Mouse (Mus musculus): Measurements from ENCODE around the gene Mrps12.

Gene Mrps12

GRCm38 (mm10) chr7:28761907-28762306 is 20.3 kb upstream of the Mrps12 start:
- in situ Hi-C loops (cut with MboI, MseI): loop anchor here (5.0 kb wide), 1 partner anchor 1780 kb away; no protein-coding TSS in a partner anchor

GRCm38 (mm10) chr7:28758623-28759022 is 17.0 kb upstream of the Mrps12 start:
- in situ Hi-C loops (cut with MboI, MseI): no loop called here

- in situ Hi-C loops (cut with MboI, MseI): no loop called here
Observed at GRCm38 (mm10) chr7:28756079-28756478, 14.5 kb upstream of the Mrps12 start, which contains the start of gene Ccer2. Gene Ccer2, plus strand, starts transcription at chr7:28756174.

GRCm38 (mm10) chr7:28749935-28750334 is 8.3 kb upstream of the Mrps12 start:
- in situ Hi-C loops (cut with MboI, MseI): no loop called here

GRCm38 (mm10) chr7:28741368-28741708 is 282 bp downstream of the Mrps12 start:
- in situ Hi-C loops (cut with MboI, MseI): no loop called here

GRCm38 (mm10) chr7:28740949-28741348 is 671 bp downstream of the Mrps12 start:
- in situ Hi-C loops (cut with MboI, MseI): no loop called here

GRCm38 (mm10) chr7:28739829-28740228 is 1.8 kb downstream of the Mrps12 start:
- in situ Hi-C loops (cut with MboI, MseI): no loop called here

GRCm38 (mm10) chr7:28735701-28736100 is 5.9 kb downstream of the Mrps12 start:
- in situ Hi-C loops (cut with MboI, MseI): no loop called here

- in situ Hi-C loops (cut with MboI, MseI): no loop called here
Observed at GRCm38 (mm10) chr7:28733211-28733610, 8.4 kb downstream of the Mrps12 start.

- in situ Hi-C loops (cut with MboI, MseI): no loop called here
Observed at GRCm38 (mm10) chr7:28732341-28733142, 9.1 kb downstream of the Mrps12 start.

- in situ Hi-C loops (cut with MboI, MseI): loop anchor here (5.0 kb wide), 1 partner anchor 120 kb away; no protein-coding TSS in a partner anchor
Observed at GRCm38 (mm10) chr7:28727649-28728340, 13.8 kb downstream of the Mrps12 start.

GRCm38 (mm10) chr7:28726600-28726999 is 15.0 kb downstream of the Mrps12 start:
- in situ Hi-C loops (cut with MboI, MseI): loop anchor here (5.0 kb wide), 1 partner anchor 119 kb away; no protein-coding TSS in a partner anchor

GRCm38 (mm10) chr7:28724613-28725012 is 17.0 kb downstream of the Mrps12 start:
- in situ Hi-C loops (cut with MboI, MseI): loop anchor here (5.0 kb wide), 1 partner anchor 117 kb away; no protein-coding TSS in a partner anchor

GRCm38 (mm10) chr7:28722079-28722478 is 19.5 kb downstream of the Mrps12 start:
- in situ Hi-C loops (cut with MboI, MseI): no loop called here

GRCm38 (mm10) chr7:28720753-28721537 is 20.7 kb downstream of the Mrps12 start:
- in situ Hi-C loops (cut with MboI, MseI): no loop called here

- in situ Hi-C loops (cut with MboI, MseI): no loop called here
Observed at GRCm38 (mm10) chr7:28719650-28720049, 22.0 kb downstream of the Mrps12 start.

- in situ Hi-C loops (cut with MboI, MseI): no loop called here
Observed at GRCm38 (mm10) chr7:28719159-28719558, 22.5 kb downstream of the Mrps12 start.

- in situ Hi-C loops (cut with MboI, MseI): no loop called here
Observed at GRCm38 (mm10) chr7:28717726-28718125, 23.9 kb downstream of the Mrps12 start.

GRCm38 (mm10) chr7:28716590-28717281 is 24.9 kb downstream of the Mrps12 start, which contains the start of gene Fbxo17:
Gene Fbxo17, plus strand, starts transcription at chr7:28716804.
- in situ Hi-C loops (cut with MboI, MseI): no loop called here

- in situ Hi-C loops (cut with MboI, MseI): no loop called here
Observed at GRCm38 (mm10) chr7:28715598-28715997, 26.0 kb downstream of the Mrps12 start.

GRCm38 (mm10) chr7:28714667-28715066 is 27.0 kb downstream of the Mrps12 start:
- in situ Hi-C loops (cut with MboI, MseI): no loop called here
